Mouse (Mus musculus) retina, adult 2 months (tissue): ENCODE measurements around the gene Orai1.
"Not testable (repeated sequence)": the region's sequence is repeated elsewhere in the genome, so short reads cannot be mapped to it uniquely, and the experiment has no call there.

Source experiments
- DNase-seq: peaks from one replicate; pipeline ENCODE4 v3.0.0-alpha.2; 2012; ENCODE audit warnings: low read depth, low spot score

The Orai1 gene

DNA sequence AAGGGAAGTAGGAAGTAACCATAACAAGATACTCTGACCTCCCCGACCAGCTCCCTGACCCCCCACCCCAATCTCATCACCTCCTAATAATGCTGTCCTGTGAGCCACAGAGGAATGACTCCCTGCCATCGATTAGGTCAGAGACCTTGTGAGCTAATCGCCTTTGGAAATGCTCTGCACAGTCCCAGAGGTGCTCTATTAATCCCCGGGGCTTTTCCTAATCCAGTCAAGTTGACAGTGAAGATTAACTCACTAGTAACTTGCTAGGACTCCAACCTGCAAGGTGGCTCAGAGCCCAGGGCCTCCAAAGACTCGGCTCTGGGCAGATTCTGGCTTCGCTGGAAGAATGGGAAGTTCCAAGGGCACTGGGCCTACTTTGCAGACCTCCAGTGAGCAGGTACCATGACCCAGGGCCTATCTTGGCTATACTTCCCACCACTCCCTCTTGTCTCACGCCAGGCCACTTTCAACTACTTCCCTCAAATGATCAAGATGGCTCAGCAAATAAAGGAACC, 18.8 kb downstream of the Orai1 start:
- peak; percentile 71 for DNase-seq

DNA sequence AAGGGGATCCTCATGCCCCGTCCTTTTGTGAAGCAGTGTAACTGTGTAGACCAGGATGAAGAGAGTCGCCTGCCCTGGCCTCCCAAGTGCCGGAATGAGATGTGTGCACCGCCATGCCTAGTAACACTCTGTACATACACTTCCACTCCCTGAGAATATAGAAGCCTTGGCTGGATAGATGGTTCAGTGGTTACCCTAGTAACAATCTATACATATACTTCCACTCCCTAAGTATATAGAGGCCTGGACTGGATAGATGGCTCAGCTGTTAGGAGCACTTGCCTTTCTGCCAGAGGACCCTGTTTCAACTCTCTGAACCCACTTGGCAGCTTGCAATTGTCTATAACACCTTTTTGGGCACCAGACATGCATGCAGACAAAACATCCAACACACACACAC, 20.2 kb downstream of the Orai1 start:
- DNase-seq: no peak

GRCm38 (mm10) chr5:123035564-123035963, 20.7 kb downstream of the Orai1 start:
- DNase-seq: no peak

- no peak for DNase-seq
Observed at GRCm38 (mm10) chr5:123038115-123038514, 23.2 kb downstream of the Orai1 start.

- DNase-seq: no peak
Observed at GRCm38 (mm10) chr5:123039120-123039752, 24.4 kb downstream of the Orai1 start.

GRCm38 (mm10) chr5:123040796-123041195, 25.9 kb downstream of the Orai1 start:
- DNase-seq: no peak

GRCm38 (mm10) chr5:123043856-123044255, 29.0 kb downstream of the Orai1 start:
- no peak for DNase-seq

DNA sequence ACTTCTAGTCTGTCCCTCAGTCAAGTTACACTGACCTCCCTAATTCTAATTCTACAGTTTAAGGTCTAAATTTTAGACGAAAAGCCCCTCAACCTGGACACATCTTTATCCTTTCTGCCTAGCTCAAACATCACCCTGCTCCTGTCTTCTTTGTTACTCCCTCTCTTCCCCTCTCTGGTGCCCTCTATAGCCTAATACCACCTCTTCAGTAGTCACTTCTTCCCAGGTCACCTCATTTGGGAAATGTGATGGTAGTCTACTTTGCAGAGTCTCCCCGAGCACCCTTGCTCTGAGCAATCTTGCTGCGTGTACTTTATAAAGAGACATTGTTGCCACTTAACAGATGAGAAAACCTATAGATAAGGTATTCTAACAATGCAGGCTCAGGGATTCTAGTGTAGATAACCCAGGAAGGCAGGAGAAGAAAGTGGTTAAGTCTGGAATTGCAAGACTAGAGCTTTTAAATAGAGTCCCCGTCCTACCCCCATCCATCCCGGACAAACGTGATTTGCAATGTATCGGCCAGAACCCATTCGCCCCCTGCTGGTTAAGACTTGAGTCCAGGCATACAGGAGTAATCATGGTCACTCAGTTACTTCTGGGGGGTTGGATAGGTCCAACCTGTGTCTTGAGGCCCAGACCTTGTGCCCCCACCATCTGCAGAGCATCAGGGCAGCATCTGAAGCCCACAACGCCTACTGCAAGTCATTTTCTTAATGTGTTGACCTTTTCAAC, 30.9 kb downstream of the Orai1 start:
- no peak for DNase-seq

DNA sequence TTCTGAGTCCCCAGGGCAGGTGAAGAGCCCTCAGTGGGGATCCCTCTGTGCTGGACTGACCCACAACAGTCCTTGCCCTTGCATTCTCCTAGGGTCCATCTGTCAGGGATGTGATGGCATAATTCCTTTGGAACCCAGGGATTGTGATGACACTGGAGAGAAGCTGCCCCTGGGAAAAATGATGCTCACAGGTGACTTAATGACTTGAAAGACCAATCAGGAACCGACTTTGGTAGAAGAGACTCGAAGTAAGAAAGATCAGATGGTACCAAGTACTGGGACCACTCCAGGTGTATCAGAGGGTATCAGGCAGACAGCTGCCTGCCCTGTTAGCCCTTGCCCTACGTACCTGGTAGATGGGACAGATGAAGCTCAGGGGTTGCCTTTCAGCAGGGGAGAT, 32.0 kb downstream of the Orai1 start, which contains the start of gene Morn3:
Morn3 (minus strand) TSS at position 101 of the 400 bp plus-strand sequence.
- no peak for DNase-seq

GRCm38 (mm10) chr5:123049271-123049670, 34.4 kb downstream of the Orai1 start:
- no peak for DNase-seq

GRCm38 (mm10) chr5:123050918-123051317, 36.0 kb downstream of the Orai1 start:
- no peak for DNase-seq

DNA sequence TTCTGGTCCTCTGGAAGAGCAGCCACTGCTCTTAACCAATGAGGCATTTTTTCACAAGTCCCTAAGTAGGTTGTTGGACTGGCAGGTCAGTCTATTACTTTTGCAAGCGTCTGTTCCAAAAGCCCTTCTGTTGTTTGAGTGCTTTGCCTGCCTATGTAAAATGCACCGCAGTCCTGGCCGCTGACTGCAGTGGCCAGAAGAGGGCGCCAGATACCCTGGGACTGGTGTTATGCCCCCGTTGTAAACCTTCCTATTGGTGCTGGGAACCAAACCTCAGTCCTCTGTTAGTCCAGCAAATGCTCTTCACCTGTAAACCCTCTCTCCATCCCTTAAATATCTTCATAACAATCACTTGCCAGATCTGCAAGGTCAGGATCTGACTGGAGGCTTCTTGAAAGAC, 36.9 kb downstream of the Orai1 start:
- no peak for DNase-seq

GRCm38 (mm10) chr5:123057366-123058250, 42.7 kb downstream of the Orai1 start:
- DNase-seq: peak; percentile 99

- no peak for DNase-seq
Observed at GRCm38 (mm10) chr5:123058251-123059102, 43.6 kb downstream of the Orai1 start.

DNA sequence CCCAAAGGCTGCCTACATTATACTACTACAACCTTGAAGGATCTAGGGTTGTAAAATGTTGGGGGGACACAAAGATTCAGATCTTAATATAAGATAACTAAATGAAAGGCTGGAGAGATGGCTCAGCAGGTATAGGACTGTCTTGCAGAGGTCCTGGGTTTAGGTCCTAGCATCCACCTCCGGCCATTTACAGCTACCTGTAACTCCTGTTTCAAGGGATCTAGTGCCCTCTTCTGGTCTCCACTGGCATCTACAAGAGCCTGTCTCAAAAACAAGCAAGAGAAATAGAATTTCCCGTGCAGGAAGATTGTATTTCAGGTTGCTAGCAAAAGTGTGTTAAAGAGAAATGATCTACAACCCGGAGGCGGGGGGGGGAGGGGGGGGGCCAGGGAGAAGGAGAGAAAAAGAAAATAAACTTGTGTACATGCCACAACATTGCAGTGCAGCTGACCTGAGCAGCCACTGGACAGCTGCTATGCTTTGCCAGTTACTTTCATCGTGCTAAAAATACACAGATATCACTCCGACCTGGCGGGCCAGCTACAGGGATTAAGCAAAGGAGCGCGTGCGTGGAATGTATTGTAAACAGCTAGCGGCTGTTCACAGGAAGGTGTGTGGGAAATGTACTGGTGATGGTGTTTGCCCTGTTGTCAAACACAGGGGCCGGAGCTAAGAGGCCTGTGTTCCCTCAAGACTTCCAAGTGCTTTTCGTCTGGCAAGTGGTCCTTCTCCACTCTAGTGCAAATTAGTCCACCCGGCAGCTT, 45.1 kb downstream of the Orai1 start:
- no peak for DNase-seq

DNA sequence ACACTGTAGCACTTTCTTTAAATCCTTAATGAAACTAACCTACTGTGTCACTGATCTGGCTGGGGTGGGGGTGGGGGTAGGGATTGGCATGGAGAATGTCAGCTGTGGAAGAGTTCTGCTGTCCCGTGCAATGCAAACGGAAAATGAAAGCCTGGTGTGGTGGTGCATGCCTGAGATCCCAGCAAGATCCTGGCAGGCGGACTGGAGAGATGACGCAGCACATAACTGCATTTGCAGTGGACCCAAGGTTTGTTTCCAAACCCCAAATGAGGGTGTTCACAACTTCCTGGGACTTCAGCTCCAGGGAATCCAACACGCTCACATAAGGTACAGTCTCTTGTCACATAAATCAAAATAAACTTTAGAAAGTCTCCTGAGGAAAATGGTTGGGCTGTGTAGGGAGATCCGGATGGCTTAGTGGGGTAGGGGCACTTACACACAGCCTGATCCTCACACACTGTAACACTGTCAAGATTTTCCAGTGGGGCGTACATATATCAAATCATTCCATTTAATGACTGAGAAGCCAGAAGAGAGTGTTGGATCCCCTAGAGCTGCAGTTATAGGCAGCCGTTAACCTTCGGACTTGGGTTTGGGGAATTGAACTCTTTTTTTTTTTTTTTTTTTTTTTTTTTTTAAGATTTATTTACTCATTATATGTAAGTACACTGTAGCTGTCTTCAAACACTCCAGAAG, 46.0 kb downstream of the Orai1 start:
- no peak for DNase-seq

GRCm38 (mm10) chr5:123061402-123061749, 46.5 kb downstream of the Orai1 start:
- not testable (repeated sequence) for DNase-seq

DNA sequence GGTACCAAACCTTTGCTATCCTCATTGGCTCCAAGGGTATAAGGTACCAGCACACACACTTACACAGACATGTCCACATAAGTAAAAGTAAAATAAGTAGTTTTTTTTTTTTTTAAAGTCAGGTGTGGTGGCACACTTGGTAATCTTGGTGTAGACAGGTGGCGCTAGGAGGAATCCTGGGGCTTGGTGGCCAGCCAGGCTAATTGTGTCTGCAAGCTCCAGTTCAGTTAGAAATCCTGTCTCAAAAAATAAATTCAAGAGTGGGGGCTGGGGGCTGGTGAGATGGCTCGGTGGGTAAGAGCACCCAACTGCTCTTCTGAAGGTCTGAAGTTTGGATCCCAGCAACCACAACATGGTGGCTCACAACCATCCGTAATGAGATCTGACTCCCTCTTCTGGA, 48.3 kb downstream of the Orai1 start:
- DNase-seq: no peak

DNA sequence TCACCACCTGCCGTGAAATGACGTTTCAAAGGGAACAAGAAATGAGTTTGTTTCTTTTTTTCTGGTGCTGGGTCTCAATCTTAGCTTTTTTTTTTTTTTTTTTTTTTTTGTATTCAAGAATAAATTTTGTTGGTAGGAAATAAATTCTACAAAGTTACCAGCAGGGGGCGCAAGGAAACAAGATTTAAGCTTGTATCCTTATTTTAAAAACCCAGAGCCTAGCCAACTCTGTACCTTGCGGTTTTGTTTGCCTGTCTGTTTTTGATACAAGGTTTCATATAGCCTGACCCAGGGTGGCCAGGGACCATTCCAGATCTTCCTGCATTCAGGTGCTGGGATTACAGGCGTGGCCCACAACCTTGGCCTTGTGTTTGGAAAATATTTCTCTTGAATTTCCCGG, 49.3 kb downstream of the Orai1 start:
- DNase-seq: no peak
